Mouse (Mus musculus) heart, postnatal 0 days (tissue): ENCODE results near the gene Gm525.

Experiments
- CTCF ChIP-seq: IDR thresholded peaks from 2 replicates; pipeline ENCODE4 v1.5.1; 2016; ENCODE audit warnings: antibody characterized with exemption, control low read depth, low read depth
- EP300 ChIP-seq: IDR thresholded peaks from 2 replicates; pipeline ENCODE4 v1.6.1; 2016; ENCODE audit warnings: antibody characterized with exemption, low read depth

DNA sequence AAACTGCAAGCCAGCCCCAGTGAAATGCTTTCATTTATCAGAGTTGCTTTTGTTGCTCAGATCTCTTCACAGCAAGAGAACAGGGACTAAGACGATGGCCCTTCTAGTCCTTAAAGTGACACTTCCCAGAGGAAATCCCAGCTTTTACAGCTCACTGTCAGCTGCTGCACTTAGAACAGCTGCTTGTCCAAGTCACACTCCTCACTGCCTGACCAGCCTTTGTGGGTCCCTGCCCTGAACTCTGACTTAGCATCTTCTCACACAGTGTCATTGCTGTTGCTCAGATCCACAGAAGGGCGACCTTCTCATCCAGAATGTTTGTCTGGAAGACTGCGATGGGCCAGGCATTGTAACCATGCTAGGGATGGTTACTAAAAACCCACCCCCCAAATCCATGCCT, 48.0 kb upstream of the Gm525 start:
- TF ChIP-seq CTCF: no peak
- TF ChIP-seq EP300: no peak
